Mouse (Mus musculus) skeletal muscle tissue, adult 2 months (tissue): ENCODE results near the gene Cbx1.
"Not testable (repeated sequence)": the region's sequence is repeated elsewhere in the genome, so short reads cannot be mapped to it uniquely, and the experiment has no call there.

Experiments used
- DNase-seq: peaks from one replicate; pipeline ENCODE4 v3.0.0-alpha.2; 2012; ENCODE audit warnings: low read depth, low spot score

The Cbx1 gene

GRCm38 (mm10) chr11:96775063-96775462 is 13.9 kb upstream of the Cbx1 start:
- DNase-seq, result no peak

GRCm38 (mm10) chr11:96775665-96776064 is 13.3 kb upstream of the Cbx1 start:
- no peak for DNase-seq

GRCm38 (mm10) chr11:96776068-96776467 is 12.9 kb upstream of the Cbx1 start:
- no peak for DNase-seq

- peak; percentile 98 for DNase-seq
Observed at GRCm38 (mm10) chr11:96776968-96777962, 11.7 kb upstream of the Cbx1 start, which contains the start of gene Snx11. Gene Snx11 (minus strand): TSS chr11:96777559.

GRCm38 (mm10) chr11:96778061-96778627 is 10.8 kb upstream of the Cbx1 start:
- not testable (repeated sequence) for DNase-seq

GRCm38 (mm10) chr11:96780306-96780705 is 8.6 kb upstream of the Cbx1 start:
- no peak for DNase-seq

- no peak for DNase-seq
Observed at GRCm38 (mm10) chr11:96781425-96781824, 7.5 kb upstream of the Cbx1 start.

GRCm38 (mm10) chr11:96784847-96785246 is 4.1 kb upstream of the Cbx1 start:
- DNase-seq, result not testable (repeated sequence)

- DNase-seq, result no peak
Observed at GRCm38 (mm10) chr11:96786731-96787450, 2.0 kb upstream of the Cbx1 start.

- no peak for DNase-seq
Observed at GRCm38 (mm10) chr11:96789990-96790389, 1.1 kb downstream of the Cbx1 start.

- no peak for DNase-seq
Observed at GRCm38 (mm10) chr11:96790681-96791080, 1.8 kb downstream of the Cbx1 start.

- DNase-seq, result no peak
Observed at GRCm38 (mm10) chr11:96795491-96795890, 6.6 kb downstream of the Cbx1 start.

GRCm38 (mm10) chr11:96796081-96796480 is 7.2 kb downstream of the Cbx1 start:
- DNase-seq, result no peak

- DNase-seq, result no peak
Observed at GRCm38 (mm10) chr11:96796586-96796985, 7.7 kb downstream of the Cbx1 start.

- DNase-seq, result no peak
Observed at GRCm38 (mm10) chr11:96799511-96799910, 10.6 kb downstream of the Cbx1 start.

- DNase-seq, result no peak
Observed at GRCm38 (mm10) chr11:96805606-96806005, 16.7 kb downstream of the Cbx1 start.

- DNase-seq, result no peak
Observed at GRCm38 (mm10) chr11:96808066-96808465, 19.1 kb downstream of the Cbx1 start.

GRCm38 (mm10) chr11:96809562-96810235 is 20.8 kb downstream of the Cbx1 start:
- DNase-seq, result no peak

- not testable (repeated sequence) for DNase-seq
Observed at GRCm38 (mm10) chr11:96811188-96811587, 22.3 kb downstream of the Cbx1 start.

GRCm38 (mm10) chr11:96813455-96813854 is 24.5 kb downstream of the Cbx1 start:
- no peak for DNase-seq

GRCm38 (mm10) chr11:96813920-96814319 is 25.0 kb downstream of the Cbx1 start:
- no peak for DNase-seq
